Mouse (Mus musculus) liver (tissue): Measurements from ENCODE around the gene Slc28a1.
"Not testable (repeated sequence)": the region's sequence is repeated elsewhere in the genome, so short reads cannot be mapped to it uniquely, and the experiment has no call there.

Source experiments
- DNase-seq: peaks from one replicate; pipeline ENCODE4 v3.0.0-alpha.2; 2020; ENCODE audit warnings: mixed read lengths

Gene Slc28a1

GRCm38 (mm10) chr7:81125215-81126175 lies 10.9 kb downstream of the Slc28a1 start:
- no peak for DNase-seq

- no peak for DNase-seq
Measured at GRCm38 (mm10) chr7:81131864-81132263, 17.3 kb downstream of the Slc28a1 start.

GRCm38 (mm10) chr7:81132851-81133279 lies 18.3 kb downstream of the Slc28a1 start:
- no peak for DNase-seq

- DNase-seq: no peak
Measured at GRCm38 (mm10) chr7:81133416-81133815, 18.8 kb downstream of the Slc28a1 start.

- DNase-seq: no peak
Measured at GRCm38 (mm10) chr7:81133941-81134340, 19.3 kb downstream of the Slc28a1 start.

- peak; percentile 49 for DNase-seq
Measured at GRCm38 (mm10) chr7:81134614-81135067, 20.0 kb downstream of the Slc28a1 start.

GRCm38 (mm10) chr7:81137292-81137691 lies 22.7 kb downstream of the Slc28a1 start:
- no peak for DNase-seq

GRCm38 (mm10) chr7:81139100-81139499 lies 24.5 kb downstream of the Slc28a1 start:
- no peak for DNase-seq

GRCm38 (mm10) chr7:81139671-81140404 lies 25.2 kb downstream of the Slc28a1 start:
- no peak for DNase-seq

- no peak for DNase-seq
Measured at GRCm38 (mm10) chr7:81141541-81141940, 26.9 kb downstream of the Slc28a1 start.

- DNase-seq: not testable (repeated sequence)
Measured at GRCm38 (mm10) chr7:81143056-81143455, 28.5 kb downstream of the Slc28a1 start.

- peak; percentile 69 for DNase-seq
Measured at GRCm38 (mm10) chr7:81149759-81150158, 35.2 kb downstream of the Slc28a1 start.

GRCm38 (mm10) chr7:81151216-81151615 lies 36.6 kb downstream of the Slc28a1 start:
- no peak for DNase-seq

- no peak for DNase-seq
Measured at GRCm38 (mm10) chr7:81152306-81152705, 37.7 kb downstream of the Slc28a1 start.

- no peak for DNase-seq
Measured at GRCm38 (mm10) chr7:81152826-81153225, 38.2 kb downstream of the Slc28a1 start.

- DNase-seq: no peak
Measured at GRCm38 (mm10) chr7:81153327-81153726, 38.7 kb downstream of the Slc28a1 start.

- DNase-seq: not testable (repeated sequence)
Measured at GRCm38 (mm10) chr7:81154244-81154643, 39.6 kb downstream of the Slc28a1 start.

- peak; percentile 64 for DNase-seq
Measured at GRCm38 (mm10) chr7:81154960-81155359, 40.4 kb downstream of the Slc28a1 start.

GRCm38 (mm10) chr7:81158933-81159332 lies 44.3 kb downstream of the Slc28a1 start:
- no peak for DNase-seq

- peak; percentile 64 for DNase-seq
Measured at GRCm38 (mm10) chr7:81161666-81162065, 47.1 kb downstream of the Slc28a1 start.

- DNase-seq: peak; percentile 78
Measured at GRCm38 (mm10) chr7:81162345-81162744, 47.7 kb downstream of the Slc28a1 start.

GRCm38 (mm10) chr7:81164411-81164810 lies 49.8 kb downstream of the Slc28a1 start:
- no peak for DNase-seq

GRCm38 (mm10) chr7:81167124-81167523 lies 52.5 kb downstream of the Slc28a1 start:
- no peak for DNase-seq

GRCm38 (mm10) chr7:81169351-81169750 lies 54.8 kb downstream of the Slc28a1 start:
- DNase-seq: no peak
